Mouse (Mus musculus) hindbrain, postnatal 0 days (tissue): ENCODE data around the gene Nat14. TPM values are rescaled to one million over a fixed set of nuclear protein-coding genes. Genes with fewer than 3 reads are reported as not detected.

Experiments used
- ATAC-seq: fragments of 200-750 bp; cut with Nextera tagmentation; 2 replicates; pipeline ENCODE4 v1.8.0; 2017; ENCODE audit warnings: mild to moderate bottlenecking, moderate TSS enrichment, moderate library complexity
- DNase-seq: peaks from one replicate; pipeline ENCODE4 v3.0.0-alpha.2; 2015; ENCODE audit warnings: low spot score
- H3K27ac ChIP-seq: fragments of 300-500 bp; sonication (generic); 2 replicates; pipeline ENCODE4 v1.5.1; 2014; ENCODE audit warnings: mild to moderate bottlenecking
- H3K27me3 ChIP-seq: fragments of 300-500 bp; sonication (generic); 2 replicates; pipeline ENCODE4 v1.6.1; 2014; ENCODE audit warnings: low read length, mixed read lengths; ENCODE audit not compliant: insufficient read depth
- H3K36me3 ChIP-seq: fragments of 300-500 bp; sonication (generic); 2 replicates; pipeline ENCODE4 v1.6.1; 2014; ENCODE audit warnings: low read length, mixed read lengths; ENCODE audit not compliant: insufficient read depth
- H3K4me1 ChIP-seq: fragments of 300-500 bp; sonication (generic); 2 replicates; pipeline ENCODE4 v1.6.1; 2014; ENCODE audit warnings: antibody characterized with exemption, low read length, mixed read lengths; ENCODE audit not compliant: insufficient read depth
- H3K4me2 ChIP-seq: fragments of 300-500 bp; sonication (generic); 2 replicates; pipeline ENCODE4 v1.6.1; 2014; ENCODE audit warnings: low read depth, mild to moderate bottlenecking, low read length, moderate library complexity, mixed read lengths
- H3K4me3 ChIP-seq: fragments of 300-500 bp; sonication (generic); 2 replicates; pipeline ENCODE4 v1.5.1; 2014; ENCODE audit warnings: low read length
- H3K9ac ChIP-seq: fragments of 300-500 bp; sonication (generic); replicated peaks from 2 replicates; pipeline ENCODE4 v1.6.1; 2014; ENCODE audit warnings: mild to moderate bottlenecking, low read length, moderate library complexity, mixed read lengths
- H3K9me3 ChIP-seq: fragments of 300-500 bp; sonication (generic); 2 replicates; pipeline ENCODE4 v1.6.1; 2016; ENCODE audit warnings: low read length, mixed read lengths
- CTCF ChIP-seq: IDR thresholded peaks from 2 replicates; pipeline ENCODE4 v1.5.1; 2016; ENCODE audit warnings: antibody characterized with exemption, control low read depth, low read depth
- WGBS: fragments of 180-500 bp; shearing (Covaris S2); extraction: QIAGEN DNeasy Blood & Tissue Kit; methylation state at CpG from one replicate; pipeline ENCODE4 v1.1.7; 2014; 5-methylcytosine and 5-hydroxymethylcytosine counted together
- polyA plus RNA-seq: library from polyadenylated mRNA; unstranded; fragments of >200 nt; fragmentation: Nextera tagmentation; extraction: Ambion mirVana; gene quantifications from 2 replicates; pipeline ENCODE4 v1.2.1, GENCODE M21; 2015
- total RNA-seq: library from RNA; depleted of rRNA; stranded (reverse); fragments of >200 nt; gene quantifications from 2 replicates; pipeline ENCODE4 v1.2.3, GENCODE M21; 2014

Gene Nat14
- total and polyA plus RNA-seq, 2 experiments from 2014 or later, result 24.2 to 27.5 TPM

GRCm38 (mm10) chr7:4918681-4919080, 3.1 kb upstream of the Nat14 start:
- H3K27me3 ChIP-seq, result no peaks in the 10 kb centered on the region
- ATAC-seq, result no peak
- H3K9ac ChIP-seq, result no peak overlapping the region
- H3K4me2 ChIP-seq, result no peak overlapping the region
- H3K9me3 ChIP-seq, result no peaks in the 10 kb centered on the region
- H3K36me3 ChIP-seq, result peaks cover 28% of the 10 kb centered on the region; the same call in 1 of the 2 replicates
- DNase-seq, result no peak
- no peak overlapping the region for H3K27ac ChIP-seq
- TF ChIP-seq CTCF, result no peak
- peaks cover 27% of the 10 kb centered on the region for H3K4me1 ChIP-seq
- WGBS, result 93% methylated on average over 15 of the region's 15 CpGs
- no peak overlapping the region for H3K4me3 ChIP-seq

- ATAC-seq (no peak), DNase-seq (no peak)
- WGBS, result 92% methylated on average over 20 of the region's 21 CpGs
- Histone ChIP-seq H3K9me3 (no peaks in the 10 kb centered on the region), H3K27me3 (no peaks in the 10 kb centered on the region), H3K27ac (no peak overlapping the region), H3K4me1 (peaks cover 32% of the 10 kb centered on the region), H3K36me3 (peaks cover 28% of the 10 kb centered on the region; the same call in 1 of the 2 replicates), H3K4me2 (no peak overlapping the region), H3K4me3 (no peak overlapping the region), H3K9ac (no peak overlapping the region)
- no peak for TF ChIP-seq CTCF
These were observed 2.7 kb upstream of the Nat14 start for GRCm38 (mm10) chr7:4919096-4919495.

- Histone ChIP-seq H3K27me3 (no peaks in the 10 kb centered on the region), H3K4me1 (peaks cover 35% of the 10 kb centered on the region), H3K27ac (no peak overlapping the region), H3K36me3 (peaks cover 28% of the 10 kb centered on the region; the same call in 1 of the 2 replicates), H3K4me2 (no peak overlapping the region), H3K9ac (no peak overlapping the region), H3K9me3 (no peaks in the 10 kb centered on the region), H3K4me3 (no peak overlapping the region)
- DNase-seq, result no peak
- ATAC-seq, result no peak
- TF ChIP-seq CTCF, result no peak
- 91% methylated on average over 21 of the region's 21 CpGs for WGBS
These were observed 1.9 kb upstream of the Nat14 start for GRCm38 (mm10) chr7:4919971-4920370.

GRCm38 (mm10) chr7:4920496-4920895, 1.3 kb upstream of the Nat14 start:
- Histone ChIP-seq H3K4me2 (no peak overlapping the region), H3K27me3 (no peaks in the 10 kb centered on the region), H3K9me3 (no peaks in the 10 kb centered on the region), H3K4me3 (no peak overlapping the region), H3K27ac (peak overlapping the region; percentile 96; the same call in 1 of the 2 replicates), H3K9ac (no peak overlapping the region), H3K36me3 (peaks cover 28% of the 10 kb centered on the region; the same call in 1 of the 2 replicates), H3K4me1 (peaks cover 40% of the 10 kb centered on the region)
- DNase-seq (no peak), ATAC-seq (no peak)
- WGBS, result 94% methylated on average over 19 of the region's 19 CpGs
- TF ChIP-seq CTCF, result no peak

- Histone ChIP-seq H3K4me1 (peaks cover 37% of the 10 kb centered on the region), H3K9me3 (no peaks in the 10 kb centered on the region), H3K36me3 (peaks cover 28% of the 10 kb centered on the region; the same call in 1 of the 2 replicates), H3K27ac (peak overlapping the region; percentile 96), H3K4me2 (peak overlapping the region; percentile 77), H3K9ac (peak overlapping the region; percentile 33; the same call in 1 of the 2 replicates), H3K4me3 (no peak overlapping the region), H3K27me3 (no peaks in the 10 kb centered on the region)
- no peak for TF ChIP-seq CTCF
- no peak for DNase-seq
- 57% methylated on average over 23 of the region's 23 CpGs for WGBS
- no peak for ATAC-seq
These were observed 628 bp upstream of the Nat14 start for GRCm38 (mm10) chr7:4920976-4921823.

GRCm38 (mm10) chr7:4922508-4922907, 680 bp downstream of the Nat14 start:
- no peak for TF ChIP-seq CTCF
- Histone ChIP-seq H3K9me3 (no peaks in the 10 kb centered on the region), H3K4me1 (peaks cover 31% of the 10 kb centered on the region), H3K27ac (peak overlapping the region; percentile 96), H3K9ac (peak overlapping the region; percentile 56), H3K27me3 (no peaks in the 10 kb centered on the region), H3K36me3 (peaks cover 28% of the 10 kb centered on the region; the same call in 1 of the 2 replicates), H3K4me3 (peak overlapping the region; percentile 40), H3K4me2 (peak overlapping the region; percentile 77)
- ATAC-seq (peak; percentile 84), DNase-seq (peak; percentile 95)
- WGBS, result under 1% methylated on average over 14 of the region's 14 CpGs
